Mouse (Mus musculus): ENCODE results near the gene Zyg11a.
"Not testable (repeated sequence)": the region's sequence is repeated elsewhere in the genome, so short reads cannot be mapped to it uniquely, and the experiment has no call there.

The Zyg11a gene

GRCm38 (mm10) chr4:108143778-108144177, 74.1 kb downstream of the Zyg11a start:
- no peak for DNase-seq

- DNase-seq = not testable (repeated sequence)
Measured at GRCm38 (mm10) chr4:108143178-108143577, 74.7 kb downstream of the Zyg11a start.

- no peak for DNase-seq
Measured at GRCm38 (mm10) chr4:108136938-108137337, 80.9 kb downstream of the Zyg11a start.
